Mouse (Mus musculus) cerebellum, postnatal 25 days (tissue): Measurements from ENCODE around the gene Hjurp.

ENCODE experiments used
- DNase-seq, 2 experiments: peaks; one replicate each; pipeline ENCODE4 v3.0.0; 2021; ENCODE audit warnings: mixed read lengths in 2 of 2

Gene Hjurp

GRCm38 (mm10) chr1:88277098-88277817 is at the start of gene Hjurp, which contains the start of gene Trpm8:
TSS of gene Hjurp (minus strand) at chr1:88277633.
TSS of gene Trpm8 (plus strand) at chr1:88277661.
- DNase-seq, result peak; percentile 100

DNA sequence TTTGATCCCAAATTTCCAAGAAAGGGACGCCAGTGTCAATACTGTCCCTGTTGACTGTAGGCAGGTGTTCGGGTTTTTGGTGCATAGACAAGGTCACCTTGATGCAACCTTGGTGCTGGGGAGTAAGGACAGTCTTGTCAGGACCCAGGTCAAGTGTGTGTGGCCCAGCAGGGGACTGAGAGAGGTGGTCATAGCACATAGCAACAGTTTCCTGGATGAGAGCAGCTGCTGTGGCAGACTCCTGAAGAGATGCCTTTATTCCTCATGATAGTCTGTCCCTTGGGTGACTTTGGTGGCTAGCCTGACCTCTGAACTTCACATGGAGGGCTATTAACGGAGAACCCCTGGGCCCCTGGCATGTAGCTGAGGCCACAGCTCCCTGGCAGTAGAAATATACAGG is 45.7 kb upstream of the Hjurp start:
- no peak for DNase-seq

DNA sequence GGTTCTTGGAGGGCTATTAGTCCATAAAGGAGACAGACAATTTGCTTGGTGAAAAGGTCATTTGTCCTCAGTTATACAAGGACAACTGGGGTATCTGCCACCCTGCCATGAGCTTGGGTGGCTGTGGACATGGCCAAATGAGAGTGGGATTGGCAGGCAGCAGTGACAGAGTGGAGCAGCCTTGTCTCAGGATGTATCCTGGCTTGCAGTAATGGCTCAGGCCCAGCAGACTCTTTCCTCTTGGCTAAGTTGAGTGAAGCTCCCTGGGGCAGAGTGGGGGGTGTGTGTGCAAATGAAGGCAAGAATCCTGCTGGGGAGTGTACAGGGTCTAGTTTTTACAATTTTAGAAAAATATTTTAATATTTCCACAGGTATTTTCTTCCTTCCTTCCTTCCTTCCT is 44.7 kb upstream of the Hjurp start:
- DNase-seq, result peak; percentile 40 to 62

DNA sequence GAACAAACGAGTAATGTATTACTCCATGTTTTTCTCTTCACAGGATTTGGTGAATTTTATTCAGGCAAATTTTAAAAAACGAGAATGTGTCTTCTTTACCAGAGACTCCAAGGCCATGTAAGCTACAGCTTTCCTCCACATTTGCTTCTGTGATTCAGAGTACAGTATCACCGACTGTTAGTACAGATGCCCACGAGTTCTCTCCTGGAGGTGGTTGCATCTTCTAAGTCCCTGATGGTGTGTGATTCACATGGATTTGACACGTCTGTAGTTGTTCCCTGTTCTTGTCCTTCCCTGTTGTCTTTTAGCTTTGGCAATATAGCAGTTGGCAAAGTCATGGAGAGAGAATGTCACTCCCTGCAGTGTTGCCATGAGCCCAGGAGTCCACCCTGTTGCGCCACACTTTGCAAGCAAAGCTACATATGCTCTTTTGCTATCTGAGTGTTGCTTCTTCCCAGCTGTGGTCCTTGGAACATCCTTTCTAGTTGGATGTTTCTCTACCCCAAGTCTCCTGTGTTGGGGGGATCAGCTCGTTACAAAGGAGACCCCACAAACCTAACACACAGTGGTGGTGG is 43.5 kb upstream of the Hjurp start:
- peak in 1 of 2 experiments; percentile 28 for DNase-seq

- DNase-seq, result peak; percentile 74 to 88
These were observed 41.2 kb upstream of the Hjurp start for GRCm38 (mm10) chr1:88318531-88319060.

- no peak for DNase-seq
These were observed 39.8 kb upstream of the Hjurp start for GRCm38 (mm10) chr1:88317279-88317678.

- no peak for DNase-seq
These were observed 32.9 kb upstream of the Hjurp start for GRCm38 (mm10) chr1:88310349-88310748.

DNA sequence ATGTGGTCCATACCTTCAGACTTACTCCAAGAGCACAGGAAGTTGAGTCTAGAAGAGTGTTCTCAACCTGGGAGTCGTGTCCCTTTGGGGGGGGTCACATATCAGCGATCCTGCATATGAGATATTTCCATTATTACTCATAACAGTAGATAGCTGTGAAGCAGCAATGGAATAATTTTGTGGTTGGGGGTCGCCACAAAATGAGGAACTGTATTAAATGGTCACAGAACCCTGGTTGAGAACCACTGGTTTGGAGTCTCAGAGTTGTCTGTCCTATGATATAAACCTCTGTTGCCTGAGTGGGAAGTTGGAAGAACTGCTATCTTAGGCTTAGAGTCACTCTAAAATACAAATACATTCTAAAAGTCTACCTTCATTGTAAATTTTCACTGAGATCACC is 32.5 kb upstream of the Hjurp start:
- no peak for DNase-seq

GRCm38 (mm10) chr1:88309020-88309419 is 31.6 kb upstream of the Hjurp start:
- DNase-seq, result no peak

DNA sequence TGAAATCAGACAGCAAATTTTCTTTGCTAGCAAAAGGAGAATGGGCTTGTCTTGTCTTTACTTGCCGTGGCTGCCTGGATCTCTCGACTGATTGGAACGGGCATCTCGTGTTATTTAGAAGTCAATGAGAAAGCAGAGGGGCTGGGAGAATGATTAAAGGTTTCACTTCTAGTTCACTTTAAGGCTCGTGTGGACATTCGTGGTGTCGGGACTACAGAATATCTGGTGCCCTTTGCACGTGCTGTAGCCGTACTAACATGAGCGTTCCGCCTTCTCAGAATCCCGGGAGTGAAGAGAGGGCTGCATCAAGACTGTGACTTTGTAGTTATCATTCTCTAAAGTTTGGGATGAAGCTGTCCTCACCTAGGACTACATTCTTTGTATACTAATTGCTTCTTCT is 29.7 kb upstream of the Hjurp start:
- no peak for DNase-seq

- no peak for DNase-seq
These were observed 29.1 kb upstream of the Hjurp start for GRCm38 (mm10) chr1:88306543-88306942.

DNA sequence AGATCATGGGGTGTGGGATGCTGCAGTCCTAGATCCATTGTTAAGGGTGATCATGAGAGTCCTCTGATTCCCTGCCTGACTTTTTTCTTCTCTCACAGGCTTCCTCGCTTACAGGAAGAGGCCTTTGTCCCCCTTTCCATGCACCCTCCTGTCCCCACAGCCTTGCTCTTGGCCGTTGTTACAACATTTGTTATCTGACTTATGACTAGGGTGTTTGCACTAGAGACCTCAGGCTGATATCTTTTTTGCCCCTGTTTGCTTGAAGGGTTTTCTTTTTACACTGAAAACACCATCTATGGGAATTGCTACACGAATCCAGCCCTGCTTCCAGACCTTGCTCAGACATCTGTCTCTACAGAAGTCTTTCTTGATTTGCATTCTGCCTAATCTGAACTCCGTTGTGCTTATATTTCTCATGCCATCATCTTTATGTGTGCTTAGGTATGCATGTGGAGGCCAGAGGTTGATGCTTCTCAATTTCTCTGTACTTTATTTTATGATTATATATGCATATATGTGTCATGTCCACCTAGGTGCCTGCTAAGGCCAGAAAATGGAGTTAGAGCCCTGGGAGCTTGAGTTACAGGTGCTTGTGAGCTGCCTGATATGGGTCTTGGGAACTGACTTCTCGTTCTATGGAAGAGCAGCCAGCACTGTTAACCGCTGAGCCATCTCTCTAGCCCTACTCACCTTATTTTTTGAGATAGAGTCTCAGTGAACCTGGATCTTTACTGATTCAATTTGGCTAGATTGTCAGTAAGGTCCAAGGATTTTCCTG is 27.8 kb upstream of the Hjurp start:
- DNase-seq, result no peak

GRCm38 (mm10) chr1:88304261-88304985 is 27.0 kb upstream of the Hjurp start:
- DNase-seq, result no peak

- DNase-seq, result no peak
These were observed 26.3 kb upstream of the Hjurp start for GRCm38 (mm10) chr1:88303762-88304161.

GRCm38 (mm10) chr1:88302057-88302740 is 24.8 kb upstream of the Hjurp start:
- no peak for DNase-seq

GRCm38 (mm10) chr1:88301121-88302014 is 23.9 kb upstream of the Hjurp start:
- DNase-seq, result no peak

- DNase-seq, result no peak
These were observed 23.0 kb upstream of the Hjurp start for GRCm38 (mm10) chr1:88300301-88301050.

- DNase-seq, result no peak
These were observed 22.1 kb upstream of the Hjurp start for GRCm38 (mm10) chr1:88299529-88299945.

- no peak for DNase-seq
These were observed 21.5 kb upstream of the Hjurp start for GRCm38 (mm10) chr1:88298686-88299528.
